ENCODE assay signal across 8 mouse cellular contexts in genomic region chr7:105568583-105568982, GRCm38 (mm10). TPM values are rescaled to one million over a fixed set of nuclear protein-coding genes. Genes with fewer than 3 reads are reported as not detected.
DNase-seq lines count a peak whose midpoint lies in the region; ATAC-seq lines count a peak whose summit lies in the region.

No protein-coding gene starts in this region.

- peaks cover 62% of the 10 kb centered on the region for H3K36me3 ChIP-seq in hindbrain, embryonic 14.5 days (replicated peaks; ENCODE audit: control insufficient read depth, insufficient read depth)
- H3K36me3 ChIP-seq in neural tube, embryonic 13.5 days = peaks cover 59% of the 10 kb centered on the region

- H3K9ac ChIP-seq in hindbrain, embryonic 14.5 days = peak overlapping the region; percentile 41
- peak overlapping the region; percentile 56 for H3K9ac ChIP-seq in neural tube, embryonic 13.5 days

- H3K27me3 ChIP-seq in hindbrain, embryonic 14.5 days (ENCODE audit: control insufficient read depth, insufficient read depth, low read length) = no peaks in the 10 kb centered on the region
- H3K27me3 ChIP-seq in neural tube, embryonic 13.5 days = no peaks in the 10 kb centered on the region

- peak overlapping the region; percentile 48 for H3K4me2 ChIP-seq in hindbrain, embryonic 14.5 days (replicated peaks)
- peak overlapping the region; percentile 55 for H3K4me2 ChIP-seq in neural tube, embryonic 13.5 days

- peaks cover 37% of the 10 kb centered on the region for H3K4me1 ChIP-seq in hindbrain, embryonic 14.5 days (replicated peaks; ENCODE audit: control insufficient read depth, insufficient read depth, low read length)
- H3K4me1 ChIP-seq in neural tube, embryonic 13.5 days (replicated peaks) = peaks cover 58% of the 10 kb centered on the region

- peak overlapping the region; percentile 79 for H3K27ac ChIP-seq in hindbrain, embryonic 14.5 days
- peak overlapping the region; percentile 89 for H3K27ac ChIP-seq in neural tube, embryonic 13.5 days (replicated peaks)

- H3K9me3 ChIP-seq in hindbrain, embryonic 14.5 days (ENCODE audit: control insufficient read depth, low read length) = no peaks in the 10 kb centered on the region
- no peaks in the 10 kb centered on the region for H3K9me3 ChIP-seq in neural tube, embryonic 13.5 days

- peak; percentile 62 for DNase-seq in cerebellum, adult 11 months
- DNase-seq in cerebellum, postnatal 10 days = peak; percentile 88 to 93
- DNase-seq in hindbrain, embryonic 14.5 days (ENCODE audit: low spot score) = peak; percentile 34
- DNase-seq in urinary bladder, postnatal 10 days (ENCODE audit: low spot score) = no peak
- no peak for DNase-seq in urinary bladder, postnatal 4 days (ENCODE audit: low spot score in 2 of 2)
- DNase-seq in thymus, postnatal 25 days = no peak

- WGBS in hindbrain, embryonic 14.5 days = 8% methylated on average over 7 of the region's 7 CpGs
- WGBS in neural tube, embryonic 13.5 days = 16% methylated on average over 7 of the region's 7 CpGs

- no peak; the same call in 1 of the 2 replicates for ATAC-seq in cerebellum, adult (ENCODE audit: insufficient number of reproducible peaks, low FRiP score, low TSS enrichment)
- peak; percentile 50 for ATAC-seq in hindbrain, embryonic 14.5 days (ENCODE audit: low FRiP score)
- peak; percentile 48 for ATAC-seq in neural tube, embryonic 13.5 days (ENCODE audit: low read depth)

- H3K4me3 ChIP-seq in hindbrain, embryonic 14.5 days (replicated peaks; ENCODE audit: low read length) = peak overlapping the region; percentile 18
- H3K4me3 ChIP-seq in neural tube, embryonic 13.5 days = peak overlapping the region; percentile 24

RNA-seq across cellular contexts. Expression of gene Apbb1, which starts 12.9 kb away (rescaled TPM):
- polyA plus RNA-seq in hindbrain, embryonic 14.5 days (2014; fragmentation: Nextera tagmentation; extraction: Ambion mirVana) = 224 and 243 TPM in 2 replicates
- polyA plus RNA-seq in neural tube, embryonic 13.5 days (2015; fragmentation: Nextera tagmentation; extraction: Ambion mirVana) = 206 and 248 TPM in 2 replicates

RNA-seq across cellular contexts. Expression of gene Smpd1, which starts 14.4 kb away (rescaled TPM):
- polyA plus RNA-seq in hindbrain, embryonic 14.5 days (2014; fragmentation: Nextera tagmentation; extraction: Ambion mirVana) = 95.9 and 106 TPM in 2 replicates
- polyA plus RNA-seq in neural tube, embryonic 13.5 days (2015; fragmentation: Nextera tagmentation; extraction: Ambion mirVana) = 62.0 and 71.4 TPM in 2 replicates

RNA-seq across cellular contexts. Expression of gene Hpx, which starts 31.4 kb away (rescaled TPM):
- polyA plus RNA-seq in hindbrain, embryonic 14.5 days (2014; fragmentation: Nextera tagmentation; extraction: Ambion mirVana) = 0.13 TPM in 1 of 2 replicates, not detected in the other
- polyA plus RNA-seq in neural tube, embryonic 13.5 days (2015; fragmentation: Nextera tagmentation; extraction: Ambion mirVana) = 0.21 and 0.26 TPM in 2 replicates

Comparison
In these comparisons a context has a peak if more than half of its experiments do, and no peak if none do; other contexts are left out.
1. DNase-seq: peak in cerebellum, adult 11 months (single experiment), cerebellum, postnatal 10 days (2 of 2) and hindbrain, embryonic 14.5 days (single experiment); none in urinary bladder, postnatal 10 days (single experiment), urinary bladder, postnatal 4 days (0 of 2) and thymus, postnatal 25 days (single experiment).